Mouse (Mus musculus): ENCODE data around the gene Vav2.

GRCm38 (mm10) chr2:27352720-27353119 lies 74.1 kb downstream of the Vav2 start:
- no peak for TF ChIP-seq CTCF (IDR thresholded peaks at IDR 0.05; ENCODE audit: low read depth)
- no peak for TF ChIP-seq EP300 (IDR thresholded peaks at IDR 0.05; ENCODE audit: low read depth)
